Mouse (Mus musculus) urinary bladder, adult 2 months (tissue): ENCODE results near the gene Pycr2. TPM values are rescaled to one million over a fixed set of nuclear protein-coding genes. Genes with fewer than 3 reads are reported as not detected.
"Not testable (repeated sequence)": the region's sequence is repeated elsewhere in the genome, so short reads cannot be mapped to it uniquely, and the experiment has no call there.

Experiments
- DNase-seq: peaks from one replicate; pipeline ENCODE4 v3.0.0; 2022; ENCODE audit warnings: low spot score
- polyA plus RNA-seq: library from polyadenylated mRNA; depleted of rRNA; stranded (reverse); fragments of >200 nt; gene quantifications from 2 replicates; pipeline ENCODE4 v1.2.3, GENCODE M21; 2012

The Pycr2 gene
- polyA plus RNA-seq, 1 experiment, result 46.5 TPM

- DNase-seq, result no peak
These were observed 1.2 kb downstream of the Pycr2 start for GRCm38 (mm10) chr1:180905307-180905706.

- DNase-seq, result no peak
These were observed 1.8 kb downstream of the Pycr2 start for GRCm38 (mm10) chr1:180905876-180906275.

GRCm38 (mm10) chr1:180906461-180907147, 2.5 kb downstream of the Pycr2 start:
- DNase-seq, result no peak

- DNase-seq, result no peak
These were observed 7.0 kb downstream of the Pycr2 start for GRCm38 (mm10) chr1:180911138-180911537.

GRCm38 (mm10) chr1:180911653-180912287, 7.7 kb downstream of the Pycr2 start:
- DNase-seq, result no peak

GRCm38 (mm10) chr1:180912792-180913191, 8.7 kb downstream of the Pycr2 start:
- DNase-seq, result no peak

GRCm38 (mm10) chr1:180913797-180914196, 9.7 kb downstream of the Pycr2 start:
- no peak for DNase-seq

GRCm38 (mm10) chr1:180916425-180916824, 12.3 kb downstream of the Pycr2 start:
- DNase-seq, result no peak

- no peak for DNase-seq
These were observed 13.0 kb downstream of the Pycr2 start for GRCm38 (mm10) chr1:180917053-180917452.

- no peak for DNase-seq
These were observed 15.6 kb downstream of the Pycr2 start for GRCm38 (mm10) chr1:180919686-180920085.

- DNase-seq, result no peak
These were observed 18.4 kb downstream of the Pycr2 start for GRCm38 (mm10) chr1:180922273-180923048.

- DNase-seq, result no peak
These were observed 20.6 kb downstream of the Pycr2 start for GRCm38 (mm10) chr1:180924737-180925136.

GRCm38 (mm10) chr1:180926286-180926685, 22.2 kb downstream of the Pycr2 start:
- DNase-seq, result no peak

- no peak for DNase-seq
These were observed 25.5 kb downstream of the Pycr2 start for GRCm38 (mm10) chr1:180929599-180929998.

GRCm38 (mm10) chr1:180931106-180931505, 27.0 kb downstream of the Pycr2 start:
- DNase-seq, result no peak

GRCm38 (mm10) chr1:180933659-180934058, 29.6 kb downstream of the Pycr2 start:
- no peak for DNase-seq

- DNase-seq, result no peak
These were observed 30.6 kb downstream of the Pycr2 start, which contains the start of gene Lefty1 for GRCm38 (mm10) chr1:180934467-180935419. Lefty1 (plus strand) TSS chr1:180935022.

GRCm38 (mm10) chr1:180936610-180937398, 32.7 kb downstream of the Pycr2 start:
- DNase-seq, result not testable (repeated sequence)

- not testable (repeated sequence) for DNase-seq
These were observed 33.5 kb downstream of the Pycr2 start for GRCm38 (mm10) chr1:180937631-180938030.

GRCm38 (mm10) chr1:180938781-180939180, 34.7 kb downstream of the Pycr2 start:
- DNase-seq, result not testable (repeated sequence)
